Mouse (Mus musculus) layer of hippocampus, postnatal 25 days (tissue): Measurements from ENCODE around the gene Fan1. TPM values are rescaled to one million over a fixed set of nuclear protein-coding genes. Genes with fewer than 3 reads are reported as not detected.

Source experiments
- DNase-seq, 2 experiments: peaks; one replicate each; pipeline ENCODE4 v3.0.0; 2022; ENCODE audit warnings: mixed read lengths in 2 of 2, low spot score in 1 of 2; ENCODE audit errors: extremely low spot score in 1 of 2
- total RNA-seq, 2 experiments: library from RNA; stranded (reverse); gene quantifications; 2 replicates each; pipeline ENCODE4 v1.2.3; 2021

The Fan1 gene
- total RNA-seq, 2 experiments from 2014 or later, result 9.6 to 12.3 TPM

- no peak for DNase-seq
Measured at GRCm38 (mm10) chr7:64347813-64348212, 26.1 kb downstream of the Fan1 start.

DNA sequence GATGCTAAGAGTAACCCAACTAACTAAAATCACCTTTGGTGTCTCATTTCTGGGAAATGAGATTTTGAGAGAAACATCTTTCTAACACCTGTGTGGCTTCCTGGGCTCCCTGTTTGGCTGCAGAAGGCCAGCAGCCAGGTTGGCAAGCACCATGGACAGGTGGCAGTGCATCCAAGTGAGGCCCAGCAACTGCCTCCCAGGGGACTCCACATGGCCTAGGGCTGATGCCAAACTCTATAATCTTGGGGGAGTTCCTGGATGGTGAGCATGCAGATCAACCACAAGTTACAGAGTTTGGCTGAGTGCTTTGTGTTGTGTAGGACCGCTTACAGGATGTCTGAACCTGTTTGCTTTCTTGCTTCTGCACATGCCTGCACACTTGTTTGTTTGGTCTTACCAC lies 41.2 kb downstream of the Fan1 start:
- DNase-seq, result no peak

GRCm38 (mm10) chr7:64331309-64331708 lies 42.6 kb downstream of the Fan1 start:
- DNase-seq, result no peak

DNA sequence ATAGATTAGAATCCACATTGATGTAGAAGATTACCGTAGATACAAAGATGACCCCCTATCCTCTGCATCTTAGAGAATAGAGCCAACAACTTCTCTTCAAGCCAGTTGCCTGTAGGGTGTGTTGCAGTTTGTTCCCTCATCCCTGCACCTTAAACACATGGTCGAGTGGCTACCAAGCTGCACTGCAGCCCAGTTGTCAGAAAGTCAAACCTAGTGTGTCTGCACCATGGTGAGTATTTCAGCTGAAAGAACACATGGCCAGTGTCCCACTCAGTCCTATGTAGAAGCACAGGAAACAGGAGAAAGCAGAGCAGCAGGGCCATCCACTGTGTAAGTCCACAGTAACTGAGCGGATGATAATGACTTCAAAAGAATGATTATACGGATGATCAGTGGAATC lies 46.4 kb downstream of the Fan1 start:
- DNase-seq, result no peak

DNA sequence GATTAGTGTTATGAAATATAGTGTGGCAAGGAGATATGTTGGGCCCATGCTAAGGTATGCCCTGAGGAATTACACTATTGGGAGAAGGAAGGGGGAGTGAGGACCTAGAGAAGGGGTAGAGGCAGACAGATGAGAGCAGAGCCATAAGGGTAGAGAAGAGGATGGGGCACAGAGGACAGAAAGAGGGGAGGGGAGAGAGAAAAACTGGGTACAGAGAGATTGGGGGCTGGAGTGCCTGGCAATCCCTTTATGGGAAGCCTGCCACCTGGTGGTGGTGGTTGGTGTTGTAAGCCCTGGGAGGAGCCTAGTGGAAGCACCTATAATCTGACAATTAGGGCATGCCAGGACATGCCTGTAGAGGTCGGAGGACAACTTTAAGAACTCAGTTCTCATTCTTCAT lies 47.0 kb downstream of the Fan1 start:
- DNase-seq, result peak; percentile 82 to 98

DNA sequence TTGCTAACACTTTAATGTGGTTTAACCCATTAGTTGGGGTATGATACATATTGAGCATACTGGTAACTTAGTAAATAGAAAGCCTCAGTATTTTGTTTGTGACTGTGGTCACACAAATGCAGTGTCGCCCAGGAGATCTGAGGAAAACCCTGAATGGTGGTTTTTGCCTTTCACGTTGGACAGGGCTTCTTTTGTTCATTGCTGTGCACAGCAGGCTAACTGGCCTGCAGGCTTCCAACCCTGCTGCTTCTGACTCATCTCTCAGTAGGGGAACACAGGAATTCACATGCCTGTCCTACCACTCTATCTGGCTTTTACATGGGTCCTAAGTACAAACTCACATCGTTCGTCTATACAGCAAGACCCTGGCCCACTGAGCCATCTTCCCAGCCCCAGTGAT lies 52.2 kb downstream of the Fan1 start:
- DNase-seq, result no peak

DNA sequence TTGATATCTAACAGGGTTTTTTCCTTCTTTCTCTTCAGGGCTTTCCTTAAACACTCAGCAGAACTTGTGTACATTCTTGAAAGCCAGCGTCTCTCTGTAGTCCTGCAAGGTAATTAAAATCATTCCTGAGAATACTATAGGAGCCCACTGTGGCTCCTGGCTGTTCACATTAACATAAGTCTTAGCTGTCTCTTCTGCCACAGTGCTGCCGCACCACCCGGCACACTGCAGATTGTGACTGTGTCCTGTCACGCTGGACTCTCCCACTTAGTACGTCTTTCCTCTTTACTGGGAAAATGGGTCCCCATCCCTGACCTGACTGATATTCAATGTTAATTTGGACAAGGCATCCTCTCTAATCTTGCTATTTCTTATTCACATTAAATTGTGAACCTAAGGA lies 52.8 kb downstream of the Fan1 start:
- DNase-seq, result no peak

- no peak for DNase-seq
Measured at GRCm38 (mm10) chr7:64312811-64313210, 61.1 kb downstream of the Fan1 start.

GRCm38 (mm10) chr7:64310756-64311155 lies 63.1 kb downstream of the Fan1 start:
- DNase-seq, result no peak

DNA sequence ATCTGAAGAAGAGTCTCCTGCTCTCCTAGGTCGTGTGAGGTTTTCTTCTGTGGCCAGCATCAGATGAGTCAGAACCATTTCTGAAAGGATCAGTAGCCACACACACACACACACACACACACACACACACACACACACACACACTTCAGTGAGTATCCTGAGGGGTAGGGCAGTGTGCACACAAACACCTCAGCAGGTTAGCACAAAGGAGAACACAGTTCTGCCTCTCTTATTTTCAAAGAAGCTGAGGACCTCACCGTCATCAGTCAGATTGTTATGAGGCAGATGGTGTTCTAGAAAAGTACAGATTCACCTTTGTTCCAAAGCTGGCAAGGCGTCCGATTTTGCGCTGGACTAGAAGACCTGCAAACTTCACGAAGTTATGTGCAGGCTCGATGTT lies 63.7 kb downstream of the Fan1 start:
- DNase-seq, result no peak

Other genes with a start within 250 kb of the Fan1 start
- gene Trpm1, start 220.3 kb downstream of the Fan1 start, total RNA-seq, result under 1 TPM; 0.27 to 0.35 TPM
- gene Mtmr10, start 86.4 kb downstream of the Fan1 start, total RNA-seq, result 10 to 100 TPM; 16.6 to 18.7 TPM
- gene Mphosph10, start 18.2 kb upstream of the Fan1 start, total RNA-seq, result 10 to 100 TPM; 20.5 to 22.7 TPM
- 10 to 100 TPM; 47.5 to 51.0 TPM for gene Mcee, start 18.5 kb upstream of the Fan1 start, total RNA-seq
- gene Apba2, start 127.6 kb upstream of the Fan1 start, total RNA-seq, result 100 to 1,000 TPM; 251 to 263 TPM